Mouse (Mus musculus) testis, adult 2 months (tissue): ENCODE results near the gene Alkbh8. TPM values are rescaled to one million over a fixed set of nuclear protein-coding genes. Genes with fewer than 3 reads are reported as not detected.
"Not testable (repeated sequence)": the region's sequence is repeated elsewhere in the genome, so short reads cannot be mapped to it uniquely, and the experiment has no call there.

Source experiments
- H3K27ac ChIP-seq: fragments of 200-500 bp; 2 replicates; pipeline ENCODE4 v1.5.1; 2012; ENCODE audit warnings: low read depth, low read length; ENCODE audit not compliant: control insufficient read depth, insufficient read depth
- H3K27me3 ChIP-seq: fragments of 200-500 bp; 2 replicates; pipeline ENCODE4 v1.6.1; 2012; ENCODE audit warnings: mild to moderate bottlenecking, low read length, moderate library complexity; ENCODE audit not compliant: control insufficient read depth, insufficient read depth
- H3K36me3 ChIP-seq: fragments of 200-500 bp; 2 replicates; pipeline ENCODE4 v1.6.1; 2012; ENCODE audit warnings: mild to moderate bottlenecking, low read length; ENCODE audit not compliant: control insufficient read depth, insufficient read depth
- H3K4me1 ChIP-seq: fragments of 200-500 bp; 2 replicates; pipeline ENCODE4 v1.6.1; 2012; ENCODE audit warnings: low read length; ENCODE audit not compliant: control insufficient read depth, insufficient read depth
- H3K4me3 ChIP-seq: fragments of 200-500 bp; 2 replicates; pipeline ENCODE4 v1.5.1; 2012; ENCODE audit warnings: low read depth, mild to moderate bottlenecking, low read length, moderate library complexity, mixed read lengths; ENCODE audit not compliant: control insufficient read depth
- CTCF ChIP-seq: fragments of 200-500 bp; IDR thresholded peaks from 2 replicates; pipeline ENCODE4 v1.5.1; 2012; ENCODE audit warnings: low read depth, mild to moderate bottlenecking, inconsistent platforms, low read length, moderate library complexity; ENCODE audit not compliant: control insufficient read depth, insufficient read depth, insufficient replicate concordance
- POLR2A ChIP-seq: fragments of 200-500 bp; IDR thresholded peaks from 2 replicates; pipeline ENCODE4 v1.6.1; 2012; ENCODE audit warnings: low read depth, mild to moderate bottlenecking, inconsistent platforms, low read length, moderate library complexity; ENCODE audit not compliant: control insufficient read depth
- polyA plus RNA-seq: library from polyadenylated mRNA; depleted of rRNA; stranded (reverse); fragments of >200 nt; gene quantifications from 2 replicates; pipeline ENCODE4 v1.2.3, GENCODE M21; 2012; rRNA removed

Gene Alkbh8
- polyA plus RNA-seq = 1.2 and 1.8 TPM in 2 replicates

DNA sequence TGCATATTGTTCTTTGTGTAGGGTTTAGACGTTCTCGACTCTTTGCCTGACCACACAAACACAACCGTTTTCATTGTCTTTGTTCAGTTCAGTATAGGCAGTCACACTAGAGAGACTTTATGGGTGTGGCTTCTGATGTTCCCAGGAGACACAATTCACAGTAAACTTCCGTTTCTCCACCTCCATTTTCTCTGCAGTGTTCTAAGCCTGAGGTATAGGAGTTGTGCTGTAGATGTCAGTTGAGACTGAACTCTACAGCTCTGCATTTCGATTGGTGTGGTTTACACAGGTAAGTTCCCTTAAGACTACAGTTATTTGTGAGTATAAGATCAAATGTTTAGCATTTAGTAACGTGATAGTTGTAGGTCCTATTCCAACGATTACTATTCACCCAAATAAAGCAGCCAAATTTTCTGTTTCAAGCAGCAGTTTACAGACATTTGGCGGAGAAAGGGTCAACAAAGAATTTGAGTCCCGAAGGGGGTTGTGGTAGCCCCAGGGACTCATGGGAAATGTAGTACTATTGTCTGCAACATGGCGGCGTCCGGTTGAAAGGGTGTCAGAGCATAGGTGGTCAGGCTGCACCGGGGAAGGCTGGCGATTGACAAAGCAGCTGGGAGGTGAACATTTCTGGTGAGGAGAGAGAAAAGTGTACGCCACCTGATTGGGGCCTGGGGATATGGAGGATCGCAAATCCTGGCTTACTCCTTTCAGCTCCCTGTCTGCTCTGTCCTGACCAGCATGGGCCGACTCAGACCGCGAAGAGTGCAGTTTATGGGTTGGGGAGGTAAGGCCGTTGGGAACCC lies at the start of gene Alkbh8:
Alkbh8 (plus strand) TSS at position 179 of the 806 bp plus-strand sequence.
- H3K4me3 ChIP-seq = peak within 1 kb of the TSS; percentile 99
- H3K36me3 ChIP-seq = no peaks in the 10 kb centered on the region
- no peaks in the 10 kb centered on the region; the same call in 1 of the 2 replicates for H3K4me1 ChIP-seq
- H3K27me3 ChIP-seq = no peaks in the 10 kb centered on the region
- peak; percentile 54; the same call in 1 of the 2 replicates for TF ChIP-seq POLR2A
- TF ChIP-seq CTCF = no peak
- H3K27ac ChIP-seq = peak within 1 kb of the TSS; percentile 75

DNA sequence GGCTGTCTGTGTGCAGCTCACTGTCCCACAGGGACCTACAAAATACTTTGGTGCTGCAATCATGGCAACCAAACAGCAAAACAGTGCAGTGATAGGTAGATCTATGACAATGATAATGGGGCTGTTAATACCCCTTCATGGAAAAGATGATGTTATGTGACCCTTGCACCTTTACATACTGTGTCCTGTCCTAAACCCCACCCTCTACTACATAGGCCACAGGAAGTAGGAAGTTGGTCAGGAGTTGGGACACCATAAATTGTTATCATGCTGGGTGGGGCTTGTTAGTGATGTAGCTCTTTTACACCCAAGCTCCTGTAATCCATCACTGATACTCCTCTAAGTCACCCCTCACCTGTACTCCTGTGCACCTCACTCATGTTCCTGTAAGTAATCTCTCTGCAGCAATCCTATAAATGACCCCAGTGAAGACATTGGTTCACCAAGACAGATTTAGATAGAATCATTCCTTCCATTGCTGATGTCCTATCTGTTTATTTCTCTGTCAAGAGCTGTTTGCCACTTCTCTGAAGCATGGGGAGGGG lies 25.6 kb upstream of the Alkbh8 start:
- Histone ChIP-seq H3K27me3 (no peaks in the 10 kb centered on the region), H3K27ac (no peak overlapping the region), H3K36me3 (no peaks in the 10 kb centered on the region), H3K4me1 (no peaks in the 10 kb centered on the region), H3K4me3 (no peak overlapping the region)
- TF ChIP-seq POLR2A (no peak), CTCF (no peak)

DNA sequence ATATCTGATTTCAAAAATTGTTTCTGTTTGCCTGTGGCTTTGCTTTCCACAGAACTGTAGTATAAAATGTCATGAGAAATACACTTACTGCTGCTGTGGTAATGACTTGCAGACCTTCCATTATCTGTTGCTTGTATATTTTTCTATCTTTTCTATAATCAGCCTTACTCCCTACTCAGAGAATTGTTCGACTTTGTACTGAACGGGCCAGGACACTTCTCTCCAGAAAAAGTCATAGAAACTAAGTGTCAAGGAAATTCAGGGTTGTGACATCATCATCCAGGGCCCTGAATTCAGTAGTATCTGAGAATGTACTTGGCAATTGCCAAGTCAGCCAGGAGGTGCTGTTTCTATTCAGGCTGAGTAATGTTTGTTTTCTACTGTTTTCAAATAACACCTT lies 24.9 kb upstream of the Alkbh8 start:
- Histone ChIP-seq H3K27ac (no peak overlapping the region), H3K36me3 (no peaks in the 10 kb centered on the region), H3K4me3 (no peak overlapping the region), H3K27me3 (no peaks in the 10 kb centered on the region), H3K4me1 (no peaks in the 10 kb centered on the region)
- TF ChIP-seq POLR2A (no peak), CTCF (no peak)

DNA sequence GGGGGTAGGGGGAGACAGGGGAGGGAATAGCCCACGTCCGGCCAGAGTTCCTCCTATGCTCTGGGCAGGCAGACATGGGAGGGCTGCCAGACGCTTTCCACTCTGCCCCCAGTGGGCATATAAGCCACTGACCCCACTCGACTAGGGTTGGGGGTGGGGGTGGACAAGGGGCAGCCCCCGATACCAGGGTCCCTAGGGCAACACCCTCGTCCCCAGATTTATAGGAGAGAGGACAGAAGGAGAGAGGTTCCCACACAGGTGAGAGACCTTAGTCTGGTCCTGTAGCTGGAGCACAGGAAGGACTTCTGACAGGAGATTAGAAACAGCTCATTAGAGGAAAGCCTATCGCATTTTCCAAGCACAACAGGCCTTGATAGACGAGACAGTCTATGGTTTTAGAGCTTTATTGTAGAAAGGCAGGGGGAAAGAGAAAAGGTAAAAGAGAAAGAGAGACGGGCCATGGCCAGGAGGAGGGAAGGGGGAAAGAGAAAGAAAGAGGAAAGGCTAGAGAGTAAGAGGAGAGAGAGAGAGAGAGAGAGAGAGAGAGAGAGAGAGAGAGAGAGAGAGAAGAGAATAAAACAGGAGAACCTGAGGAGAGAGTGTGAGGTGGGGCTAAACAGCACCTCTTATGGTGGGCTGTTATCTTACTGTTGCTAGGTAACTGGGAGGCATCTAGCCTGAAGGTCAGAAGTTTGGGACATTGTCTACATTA lies 7.4 kb upstream of the Alkbh8 start:
- H3K27ac ChIP-seq, H3K27me3 ChIP-seq, H3K4me3 ChIP-seq, H3K4me1 ChIP-seq, H3K36me3 ChIP-seq: not testable (repeated sequence)

DNA sequence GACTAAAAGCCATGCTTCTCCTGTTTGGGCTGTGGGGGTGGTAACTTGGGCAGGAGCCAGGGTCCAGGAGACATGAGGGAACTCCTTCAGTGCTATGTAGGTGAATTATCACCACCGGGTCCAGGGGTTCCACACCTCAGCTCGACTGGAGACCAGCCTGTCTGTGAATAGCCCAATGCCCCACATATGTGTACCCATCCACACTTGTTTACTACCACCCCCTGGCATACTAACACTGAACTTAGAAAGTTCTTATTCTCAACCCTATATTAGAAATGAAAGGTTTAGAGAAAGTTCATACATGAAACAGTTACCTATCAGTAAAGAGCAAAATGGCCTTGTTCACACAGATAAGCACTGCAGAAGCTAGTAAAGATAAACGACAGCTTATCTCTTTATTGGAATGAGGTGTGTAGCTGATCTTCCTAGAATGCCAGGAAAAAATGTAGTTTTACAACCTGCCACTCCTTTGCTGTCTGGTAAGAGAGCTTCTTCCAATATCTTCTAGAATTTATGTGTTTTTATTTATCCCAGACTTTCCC lies 6.8 kb upstream of the Alkbh8 start:
- no peaks in the 10 kb centered on the region for H3K27me3 ChIP-seq
- no peaks in the 10 kb centered on the region for H3K36me3 ChIP-seq
- TF ChIP-seq CTCF (no peak), POLR2A (no peak)
- no peak overlapping the region for H3K27ac ChIP-seq
- H3K4me1 ChIP-seq = no peaks in the 10 kb centered on the region; the same call in 1 of the 2 replicates
- no peak overlapping the region for H3K4me3 ChIP-seq

DNA sequence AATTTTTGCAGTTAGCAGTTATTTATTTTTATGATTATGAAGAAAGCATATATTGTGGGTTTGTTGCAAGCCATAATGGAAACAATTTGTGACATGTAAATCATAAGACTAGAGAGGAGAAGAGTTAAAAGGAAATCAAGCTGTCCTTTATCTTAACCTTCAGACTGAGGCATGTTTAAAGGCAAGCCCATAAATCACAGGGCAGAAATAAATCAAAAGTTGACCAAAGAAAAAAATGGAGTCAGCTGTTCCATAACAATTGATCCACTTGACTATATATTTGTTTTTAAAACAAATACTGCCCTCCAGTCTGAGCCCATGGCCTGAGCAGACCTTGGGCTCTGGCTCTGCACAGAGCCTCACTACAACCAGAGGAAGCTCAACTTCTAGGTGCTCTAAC lies 4.6 kb upstream of the Alkbh8 start:
- Histone ChIP-seq H3K27ac (no peak overlapping the region), H3K36me3 (no peaks in the 10 kb centered on the region), H3K27me3 (no peaks in the 10 kb centered on the region), H3K4me3 (no peak overlapping the region), H3K4me1 (no peaks in the 10 kb centered on the region; the same call in 1 of the 2 replicates)
- TF ChIP-seq CTCF = no peak
- TF ChIP-seq POLR2A = no peak

DNA sequence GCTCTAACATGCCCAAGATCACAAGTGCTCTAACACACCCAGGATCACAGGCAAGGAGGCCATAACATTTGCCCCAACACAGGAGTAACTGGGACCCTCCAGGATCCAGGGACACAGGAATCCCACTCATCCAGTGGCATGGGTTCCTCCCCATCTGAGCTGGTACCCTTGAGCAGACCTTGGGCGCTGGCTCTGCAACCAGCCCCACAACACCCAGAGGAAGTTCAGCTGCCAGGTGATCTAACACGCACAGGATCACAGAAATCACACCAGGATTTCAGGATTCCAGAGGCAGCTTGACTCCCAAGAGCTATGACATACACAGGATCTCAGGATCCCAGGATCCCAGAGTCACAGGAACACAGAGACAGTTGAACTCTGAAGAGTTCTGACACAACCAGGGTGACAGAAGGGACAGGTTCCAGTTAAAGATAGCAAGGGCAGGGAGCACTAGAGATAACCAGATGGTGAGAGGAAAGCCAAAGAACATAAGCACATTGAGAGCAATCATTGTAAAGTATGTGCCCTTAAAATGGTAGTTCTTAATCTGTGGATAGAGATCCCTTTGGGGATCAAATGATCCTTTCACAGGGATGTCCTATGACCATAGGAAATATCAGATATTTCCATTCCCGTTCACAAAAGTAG lies 4.1 kb upstream of the Alkbh8 start:
- H3K27ac ChIP-seq = no peak overlapping the region
- H3K4me3 ChIP-seq = no peak overlapping the region
- TF ChIP-seq CTCF (no peak), POLR2A (no peak)
- no peaks in the 10 kb centered on the region; the same call in 1 of the 2 replicates for H3K4me1 ChIP-seq
- no peaks in the 10 kb centered on the region for H3K27me3 ChIP-seq
- H3K36me3 ChIP-seq = no peaks in the 10 kb centered on the region
